Mouse (Mus musculus) G1E (cell line): ENCODE data around the gene Msl1.

ENCODE experiments used
- CTCF ChIP-seq: IDR thresholded peaks from 2 replicates; pipeline ENCODE4 v1.5.1; 2012; ENCODE audit warnings: low read depth, low read length, inconsistent platforms, mixed read lengths
- GATA1 ChIP-seq: IDR thresholded peaks from 2 replicates; pipeline ENCODE4 v1.6.1; 2012; ENCODE audit warnings: borderline replicate concordance, low read length, inconsistent platforms, mixed read lengths
- POLR2AphosphoS5 ChIP-seq: IDR thresholded peaks from 2 replicates; pipeline ENCODE4 v1.6.1; 2012; ENCODE audit warnings: low read depth, low read length, inconsistent platforms; ENCODE audit not compliant: insufficient replicate concordance
- TAL1 ChIP-seq: conservative IDR thresholded peaks from 2 replicates; pipeline ENCODE4 v1.6.1; 2012; ENCODE audit warnings: low read depth, low read length, inconsistent platforms, mixed read lengths

GRCm38 (mm10) chr11:98804605-98805004 lies 9.3 kb downstream of the Msl1 start, which contains the start of gene Casc3:
- TF ChIP-seq CTCF (no peak), GATA1 (no peak), TAL1 (no peak), POLR2AphosphoS5 (no peak)
